Mouse (Mus musculus): ENCODE data around the gene Prkacb.
A peak's percentile ranks its signal among the peaks of the same experiment; 100 is the strongest.

Gene Prkacb

GRCm38 (mm10) chr3:146731499-146731898 lies 81.3 kb downstream of the Prkacb start:
- no peak for DNase-seq (ENCODE audit: low read depth in 2 of 2, low spot score in 2 of 2)

DNA sequence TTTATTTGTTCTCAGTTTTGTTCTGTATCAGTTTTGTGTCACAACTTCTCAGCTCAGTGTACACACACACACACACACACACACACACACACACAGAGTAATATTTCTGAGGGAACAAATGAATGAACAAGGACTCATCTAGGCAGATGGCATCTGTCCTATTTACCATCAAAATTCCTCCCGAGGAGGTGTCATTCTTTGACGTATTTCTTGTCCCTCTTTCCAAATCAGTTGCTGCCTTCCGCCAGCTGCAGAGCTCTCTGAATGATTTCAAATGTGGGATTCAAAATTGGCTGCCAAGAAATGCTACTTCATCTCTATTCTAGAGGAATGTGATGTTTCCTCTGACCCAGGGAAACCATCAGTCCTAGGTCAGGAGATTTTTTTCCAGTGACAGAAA lies 89.8 kb downstream of the Prkacb start:
- DNase-seq (ENCODE audit: low read depth in 2 of 2, low spot score in 2 of 2), result no peak

- no peak for DNase-seq (ENCODE audit: low read depth in 2 of 2, low spot score in 2 of 2)
Measured at GRCm38 (mm10) chr3:146719696-146720095, 93.1 kb downstream of the Prkacb start.

GRCm38 (mm10) chr3:146718251-146718650 lies 94.5 kb downstream of the Prkacb start:
- no peak for DNase-seq (ENCODE audit: low read depth in 2 of 2, low spot score in 2 of 2)

- no peak for DNase-seq (ENCODE audit: low read depth in 2 of 2, low spot score in 2 of 2)
Measured at GRCm38 (mm10) chr3:146712305-146712704, 100.5 kb downstream of the Prkacb start.

DNA sequence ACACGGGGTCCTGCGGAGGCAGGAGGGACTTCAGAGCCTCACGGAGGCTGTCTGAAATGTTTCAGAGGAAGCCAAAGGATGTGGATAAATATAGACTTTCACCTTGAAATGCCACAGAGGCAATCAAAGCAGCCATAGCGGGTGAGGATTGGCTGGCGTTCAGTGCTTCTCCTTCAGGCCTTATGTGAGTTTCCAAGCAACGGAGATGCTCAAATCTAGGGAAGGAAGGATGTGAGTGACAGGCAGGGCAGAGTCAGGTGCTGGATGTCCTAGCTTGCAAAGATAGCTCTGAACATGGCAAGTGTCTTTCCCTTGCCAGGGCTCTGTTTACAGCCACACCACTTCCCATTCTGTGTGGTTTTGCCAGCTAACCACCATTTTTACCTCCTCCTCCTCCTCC lies 101.2 kb downstream of the Prkacb start:
- DNase-seq (ENCODE audit: low read depth in 2 of 2, low spot score in 2 of 2), result no peak

DNA sequence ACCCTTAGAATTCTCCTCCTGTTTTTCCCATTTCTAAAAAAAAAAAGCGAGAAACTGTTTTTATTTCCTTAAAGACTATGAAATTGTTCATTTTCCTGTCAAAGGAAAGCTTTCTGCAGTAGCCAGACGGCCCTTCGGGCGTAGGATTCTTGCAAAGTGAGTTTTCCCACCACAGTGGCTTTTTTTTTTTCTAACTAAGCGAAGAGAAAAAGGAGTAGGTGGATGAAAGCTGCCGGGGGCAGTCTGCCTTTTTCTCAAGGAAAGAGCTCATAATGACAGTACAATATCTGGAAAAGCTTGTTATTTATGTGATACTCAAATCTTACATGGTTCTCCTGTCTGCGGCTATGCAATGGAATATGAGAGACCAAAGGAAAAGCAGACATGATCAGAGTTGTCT lies 101.7 kb downstream of the Prkacb start:
- no peak for DNase-seq (ENCODE audit: low read depth in 2 of 2, low spot score in 2 of 2)

DNA sequence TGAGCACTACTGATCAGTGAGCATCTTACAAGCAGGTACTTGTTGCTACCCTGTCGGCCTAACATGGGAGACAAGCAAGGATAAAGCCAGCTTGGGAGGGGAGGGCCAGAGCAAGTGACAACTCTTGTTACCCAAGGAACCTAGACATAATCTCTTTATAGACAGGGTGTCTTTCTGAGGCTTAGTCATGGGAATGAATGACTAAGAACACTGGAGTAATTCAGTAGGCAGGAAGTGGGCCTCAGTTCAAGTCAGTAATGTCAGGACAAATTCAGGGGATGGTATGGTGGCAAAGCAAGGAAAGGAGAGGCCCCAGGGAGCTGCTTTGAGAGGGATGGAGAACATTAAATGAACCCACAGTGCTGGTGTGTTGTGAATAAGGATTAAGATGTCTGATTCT lies 103.7 kb downstream of the Prkacb start:
- no peak for DNase-seq (ENCODE audit: low read depth in 2 of 2, low spot score in 2 of 2)

DNA sequence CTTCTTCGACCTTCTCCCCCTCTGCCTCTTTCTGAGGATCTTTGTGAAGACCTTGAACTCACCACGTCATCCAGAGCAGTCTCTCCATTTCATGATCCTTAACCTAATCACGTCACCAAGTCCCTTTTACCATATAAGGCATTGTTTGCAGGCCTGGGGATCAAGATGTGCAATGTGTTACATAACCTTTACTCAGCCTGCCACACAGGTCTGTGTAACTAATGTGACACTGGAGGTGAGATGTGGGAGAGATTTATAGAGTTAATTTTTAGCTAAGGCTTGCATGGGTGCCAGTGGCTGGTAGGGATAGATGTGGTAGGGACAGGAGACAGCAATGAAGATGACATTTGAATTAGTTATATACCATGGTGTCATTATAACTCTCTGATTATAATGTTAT lies 104.4 kb downstream of the Prkacb start:
- DNase-seq (ENCODE audit: low read depth in 2 of 2, low spot score in 2 of 2), result no peak

DNA sequence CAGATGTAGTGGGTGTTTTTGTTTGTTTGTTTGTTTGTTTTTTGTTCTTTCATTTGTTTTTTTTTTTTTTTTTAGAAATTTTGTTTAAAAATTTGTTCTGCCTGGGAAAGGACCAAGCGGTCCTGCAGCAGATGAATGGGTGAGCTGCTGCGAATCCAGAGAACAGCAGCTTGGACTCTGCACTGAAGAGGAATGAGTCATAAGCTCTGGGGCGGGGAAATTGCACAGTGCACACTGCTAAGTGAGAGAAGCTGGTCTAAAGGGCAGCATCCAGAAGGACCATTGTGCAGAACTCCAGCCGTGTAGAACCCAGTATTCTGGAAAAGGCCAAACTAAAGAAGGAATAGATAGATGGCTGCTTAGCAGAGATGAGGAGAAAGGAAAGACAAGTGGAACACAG lies 108.7 kb downstream of the Prkacb start:
- DNase-seq (ENCODE audit: low read depth in 2 of 2, low spot score in 2 of 2), result no peak

DNA sequence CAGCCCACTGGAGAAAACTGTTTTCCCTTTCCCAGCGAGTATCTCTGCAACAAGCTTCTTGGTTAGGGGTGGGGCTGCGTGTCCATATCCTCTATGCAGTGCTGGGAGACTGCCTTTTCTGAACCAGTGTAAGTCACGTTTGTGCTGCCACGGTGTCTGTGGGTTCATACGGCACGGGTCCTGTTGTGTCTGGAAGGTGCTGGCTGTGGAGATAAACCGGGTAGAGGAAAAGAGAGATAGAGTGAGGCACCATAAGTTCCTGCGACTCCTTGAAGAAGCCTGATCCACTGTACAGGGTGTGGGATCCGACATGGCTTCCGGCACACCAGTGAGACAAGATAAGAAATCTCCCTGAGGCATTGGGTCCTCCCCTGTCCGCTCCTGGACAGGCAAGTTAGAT lies 112.7 kb downstream of the Prkacb start:
- no peak for DNase-seq (ENCODE audit: low read depth in 2 of 2, low spot score in 2 of 2)

- DNase-seq (ENCODE audit: low read depth in 2 of 2, low spot score in 2 of 2), result no peak
Measured at GRCm38 (mm10) chr3:146698982-146699381, 113.8 kb downstream of the Prkacb start.

DNA sequence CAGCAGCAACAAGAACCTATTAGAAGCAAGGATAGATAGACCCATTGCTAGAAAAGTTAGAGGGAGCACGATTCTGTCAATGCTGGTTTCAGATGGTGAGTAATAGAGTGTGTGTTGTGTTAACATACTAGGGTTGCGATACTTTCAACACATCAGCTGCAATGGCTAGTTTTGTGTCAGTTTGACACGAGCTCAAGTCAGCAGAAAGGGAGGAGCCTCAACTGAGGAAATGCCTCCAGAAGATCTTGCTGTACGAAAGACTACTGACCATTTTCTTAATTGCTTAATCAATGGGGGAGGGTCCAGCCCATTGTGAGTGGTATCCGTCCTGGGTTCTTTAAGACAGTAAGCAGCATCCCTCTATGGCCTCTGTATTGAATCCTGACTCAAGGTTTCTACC lies 120.2 kb downstream of the Prkacb start:
- no peak for DNase-seq (ENCODE audit: low read depth in 2 of 2, low spot score in 2 of 2)

DNA sequence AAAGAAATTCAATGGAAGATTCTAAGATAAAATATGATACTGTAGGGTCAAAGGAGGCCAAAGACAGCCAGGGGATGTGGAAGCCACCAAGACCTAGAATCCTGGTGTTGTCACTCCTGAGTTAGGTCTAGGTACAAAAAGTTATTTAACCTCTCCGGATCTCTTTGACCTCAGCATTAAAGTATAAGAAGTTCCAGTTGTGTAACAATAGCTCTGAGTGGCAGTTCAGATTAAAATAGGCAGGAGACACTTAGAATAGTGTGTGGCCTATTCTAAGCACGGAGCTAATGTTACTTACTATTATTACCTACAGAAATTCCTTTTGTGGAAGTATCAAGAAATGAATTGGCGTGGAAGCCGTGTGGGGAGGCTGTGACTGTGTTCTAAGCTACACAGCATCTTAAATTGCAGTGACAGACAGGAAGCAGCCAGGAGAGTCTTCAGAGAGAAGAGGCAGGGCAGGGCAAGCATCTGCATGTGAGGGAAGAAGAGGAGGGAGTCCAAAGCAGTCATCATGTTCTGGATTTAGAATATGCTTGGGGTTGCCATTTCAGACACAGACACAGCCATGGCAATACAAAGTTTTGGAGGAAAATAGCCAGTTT lies 125.6 kb downstream of the Prkacb start:
- DNase-seq (ENCODE audit: low read depth in 2 of 2, low spot score in 2 of 2), result no peak

GRCm38 (mm10) chr3:146686428-146686827 lies 126.4 kb downstream of the Prkacb start:
- DNase-seq (ENCODE audit: low read depth in 2 of 2, low spot score in 2 of 2), result no peak

DNA sequence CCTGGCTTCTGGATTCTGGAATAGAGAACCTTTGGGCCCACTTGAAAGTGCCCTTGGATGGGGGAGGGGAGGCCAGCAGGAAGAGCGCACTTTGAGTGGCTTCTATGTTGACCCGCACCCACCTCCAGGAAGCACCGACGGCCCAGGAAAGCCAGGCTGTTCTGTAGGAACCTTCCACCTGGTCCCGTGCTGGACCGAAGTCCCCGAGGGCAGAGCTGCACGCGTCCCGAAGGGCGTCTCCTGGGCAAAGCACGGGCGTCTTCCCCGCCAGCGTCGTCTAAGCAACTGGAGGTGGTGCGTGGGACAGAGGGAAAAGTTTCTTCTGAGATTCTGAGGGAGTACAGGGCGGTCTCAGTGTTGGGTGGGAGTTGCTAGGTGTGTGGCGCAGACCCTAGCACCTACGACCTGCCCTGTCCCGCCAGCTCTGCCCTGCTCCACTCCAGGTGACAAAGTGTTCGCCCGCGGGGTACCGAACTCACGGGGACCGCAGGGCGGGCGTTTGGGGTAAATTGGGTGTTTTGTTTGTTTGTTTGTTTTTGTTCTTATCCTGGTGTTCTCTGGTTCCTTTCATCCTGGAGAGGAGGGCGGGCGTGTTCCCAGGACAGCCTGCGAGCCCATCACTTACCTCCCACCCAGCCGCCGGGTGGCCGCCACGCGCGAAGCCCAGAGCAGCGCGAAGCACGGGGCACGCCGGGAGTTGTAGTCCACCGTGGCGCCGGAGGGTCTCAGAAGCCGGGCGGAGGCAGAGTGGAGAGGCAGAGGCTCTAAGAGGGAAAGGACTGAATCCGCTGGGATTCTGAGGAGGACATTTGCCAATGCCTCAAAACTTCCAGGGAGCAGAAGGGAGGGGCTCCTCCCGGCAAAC lies 127.7 kb downstream of the Prkacb start, which contains the start of gene Samd13:
TSS of gene Samd13 (minus strand) at position 782 of the 865 bp plus-strand sequence.
- peak in 1 of 2 experiments; percentile 21 for DNase-seq (ENCODE audit: low read depth in 2 of 2, low spot score in 2 of 2)

GRCm38 (mm10) chr3:146683095-146683494 lies 129.7 kb downstream of the Prkacb start:
- DNase-seq (ENCODE audit: low read depth in 2 of 2, low spot score in 2 of 2), result no peak

- DNase-seq (ENCODE audit: low read depth in 2 of 2, low spot score in 2 of 2), result peak in 1 of 2 experiments; percentile 40
Measured at GRCm38 (mm10) chr3:146682140-146682651, 130.6 kb downstream of the Prkacb start.

DNA sequence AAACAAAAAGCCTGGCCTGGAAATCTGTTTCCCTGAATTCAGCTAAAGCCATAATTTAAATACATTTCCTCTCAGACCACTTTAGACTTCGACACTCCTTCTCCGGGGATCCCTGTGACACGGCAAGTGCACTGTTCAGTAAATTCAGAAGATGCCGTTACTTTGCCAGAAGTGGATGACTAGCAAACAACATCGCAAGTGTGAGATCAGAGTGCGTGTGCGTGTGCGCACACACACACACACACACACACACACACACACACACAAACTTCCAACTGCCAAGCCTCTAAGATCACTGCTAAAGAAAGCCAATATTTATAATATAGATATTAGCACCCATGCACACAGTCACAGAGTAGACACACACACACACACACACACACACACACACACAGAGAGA lies 131.1 kb downstream of the Prkacb start:
- DNase-seq (ENCODE audit: low read depth in 2 of 2, low spot score in 2 of 2), result no peak

DNA sequence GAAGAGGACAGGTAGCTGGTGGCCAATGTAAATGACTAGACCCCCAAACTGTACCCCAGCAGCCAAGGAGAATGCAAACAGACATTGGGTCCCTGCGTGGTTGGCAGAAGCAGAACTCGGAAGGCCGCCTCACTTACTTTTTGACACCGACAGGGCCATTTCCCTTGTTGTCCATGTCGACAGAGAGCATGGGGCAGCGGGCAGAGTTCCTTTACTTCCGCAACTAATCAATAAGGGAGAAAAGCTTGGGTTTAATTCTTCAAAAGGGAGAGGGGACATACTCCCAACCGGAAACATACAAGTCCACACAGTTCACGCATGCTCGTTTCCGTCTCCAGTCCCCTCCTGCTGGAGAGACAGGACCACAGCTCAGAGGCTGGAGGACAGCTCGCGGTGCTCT lies 132.2 kb downstream of the Prkacb start:
- no peak for DNase-seq (ENCODE audit: low read depth in 2 of 2, low spot score in 2 of 2)

GRCm38 (mm10) chr3:146679646-146680045 lies 133.1 kb downstream of the Prkacb start:
- DNase-seq (ENCODE audit: low read depth in 2 of 2, low spot score in 2 of 2), result no peak
